Mouse (Mus musculus): Measurements from ENCODE around the gene Lrrc4.

DNA sequence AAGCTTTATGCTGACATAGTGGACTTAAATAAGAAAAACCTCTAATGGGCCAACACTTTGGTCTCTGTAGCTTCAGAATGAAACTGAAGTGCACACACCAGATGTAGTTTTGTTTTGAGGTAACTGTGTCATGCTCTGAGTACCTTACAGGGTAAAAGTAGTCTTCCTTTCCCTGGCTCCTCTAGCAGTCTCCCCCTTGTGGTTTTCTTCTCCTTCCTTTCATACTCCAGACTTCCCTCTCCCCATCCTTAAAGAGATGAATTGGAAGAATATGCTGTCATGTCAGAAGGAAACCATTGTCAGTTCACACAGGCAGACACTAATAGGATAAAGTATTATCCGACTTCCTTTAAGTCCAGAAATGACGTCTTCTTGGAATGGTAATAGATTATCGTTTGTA lies 9.3 kb downstream of the Lrrc4 start:
- no peak for TF ChIP-seq CTCF (IDR thresholded peaks at IDR 0.05; ENCODE audit: control insufficient read depth, insufficient read depth, insufficient read length)
- no peak for TF ChIP-seq MAX (IDR thresholded peaks at IDR 0.05)
- TF ChIP-seq CEBPB (IDR thresholded peaks at IDR 0.05; ENCODE audit: low read depth): no peak
- no peak for TF ChIP-seq MYOG (IDR thresholded peaks at IDR 0.05; ENCODE audit: control insufficient read depth, extremely low read depth, insufficient read length)

Measured in C2C12 (cell line).